Comparison of ENCODE assay signal across 8 mouse cellular contexts in genomic region chr8:46616879-46617689, GRCm38 (mm10). TPM values are rescaled to one million over a fixed set of nuclear protein-coding genes. Genes with fewer than 3 reads are reported as not detected.
A peak's percentile ranks its signal among the peaks of the same experiment; 100 is the strongest.
DNase-seq lines count a peak whose midpoint lies in the region; ATAC-seq and TF ChIP-seq lines count a peak whose summit lies in the region.

Gene Primpol (minus strand): TSS chr8:46617212.
Gene Casp3 (plus strand): TSS chr8:46617291.

- H3K27me3 ChIP-seq in embryonic facial prominence, embryonic 15.5 days = no peaks in the 10 kb centered on the region
- H3K27me3 ChIP-seq in kidney, embryonic 14.5 days (ENCODE audit: control insufficient read depth, insufficient read depth, low read length) = no peaks in the 10 kb centered on the region
- H3K27me3 ChIP-seq in limb, embryonic 15.5 days = no peaks in the 10 kb centered on the region

- H3K9ac ChIP-seq in embryonic facial prominence, embryonic 15.5 days = peak within 1 kb of the TSS; percentile 85
- H3K9ac ChIP-seq in kidney, embryonic 14.5 days (ENCODE audit: low read depth, low read length) = peak within 1 kb of the TSS; percentile 82
- peak within 1 kb of the TSS; percentile 71 for H3K9ac ChIP-seq in limb, embryonic 15.5 days

- H3K27ac ChIP-seq in bone marrow, adult 2 months (ENCODE audit: control insufficient read depth, insufficient read depth, low read depth, low read length, poor library complexity) = peak within 1 kb of the TSS; percentile 87
- peak within 1 kb of the TSS; percentile 91 for H3K27ac ChIP-seq in embryonic facial prominence, embryonic 15.5 days (replicated peaks)
- peak within 1 kb of the TSS; percentile 85 for H3K27ac ChIP-seq in kidney, embryonic 14.5 days (ENCODE audit: low read depth, low read length)
- H3K27ac ChIP-seq in limb, embryonic 15.5 days = peak within 1 kb of the TSS; percentile 93

- H3K4me3 ChIP-seq in bone marrow, adult 2 months (replicated peaks; ENCODE audit: control insufficient read depth, low read depth, low read length) = peak within 1 kb of the TSS; percentile 94
- H3K4me3 ChIP-seq in embryonic facial prominence, embryonic 15.5 days (replicated peaks) = peak within 1 kb of the TSS; percentile 83
- H3K4me3 ChIP-seq in kidney, embryonic 14.5 days (ENCODE audit: low read length) = peak within 1 kb of the TSS; percentile 80
- peak within 1 kb of the TSS; percentile 77 for H3K4me3 ChIP-seq in limb, embryonic 15.5 days

- peak within 1 kb of the TSS; percentile 78 for H3K4me2 ChIP-seq in embryonic facial prominence, embryonic 15.5 days (replicated peaks)
- peak within 1 kb of the TSS; percentile 77 for H3K4me2 ChIP-seq in kidney, embryonic 14.5 days (replicated peaks; ENCODE audit: low read depth, low read length)
- H3K4me2 ChIP-seq in limb, embryonic 15.5 days = peak within 1 kb of the TSS; percentile 67

- no peak for TF ChIP-seq CTCF in bone marrow, adult 2 months (IDR thresholded peaks at IDR 0.05; ENCODE audit: control insufficient read depth, insufficient read depth, low read length)

- no peaks in the 10 kb centered on the region for H3K4me1 ChIP-seq in bone marrow, adult 2 months (ENCODE audit: control insufficient read depth, insufficient read depth, low read length)
- peaks cover 30% of the 10 kb centered on the region for H3K4me1 ChIP-seq in embryonic facial prominence, embryonic 15.5 days
- peaks cover 5% of the 10 kb centered on the region for H3K4me1 ChIP-seq in kidney, embryonic 14.5 days (ENCODE audit: control insufficient read depth, insufficient read depth, low read length)
- H3K4me1 ChIP-seq in limb, embryonic 15.5 days = peaks cover 27% of the 10 kb centered on the region

- ATAC-seq in embryonic facial prominence, embryonic 15.5 days (ENCODE audit: insufficient number of reproducible peaks, low FRiP score, low TSS enrichment, low read depth) = peak; percentile 97
- ATAC-seq in kidney, embryonic 14.5 days (ENCODE audit: low FRiP score, low TSS enrichment) = peak; percentile 98
- ATAC-seq in limb, embryonic 15.5 days (ENCODE audit: insufficient number of reproducible peaks, low FRiP score, low TSS enrichment, low read depth) = peak; percentile 97

- TF ChIP-seq POLR2A in bone marrow, adult 2 months (IDR thresholded peaks at IDR 0.05; ENCODE audit: borderline replicate concordance, control insufficient read depth, low read depth, low read length) = peak; percentile 98

- no peaks in the 10 kb centered on the region for H3K36me3 ChIP-seq in embryonic facial prominence, embryonic 15.5 days
- H3K36me3 ChIP-seq in kidney, embryonic 14.5 days (ENCODE audit: control insufficient read depth, insufficient read depth, low read length) = no peaks in the 10 kb centered on the region
- no peaks in the 10 kb centered on the region for H3K36me3 ChIP-seq in limb, embryonic 15.5 days

- peak; percentile 99 for DNase-seq in 416B (ENCODE audit: low read depth)
- DNase-seq in heart, adult 8-10 months (ENCODE audit: low spot score) = peak; percentile 94
- peak; percentile 82 to 90 for DNase-seq in monocyte, adult 2 months (ENCODE audit: low read depth in 1 of 2, low spot score in 2 of 2)
- peak; percentile 93 to 96 for DNase-seq in spleen, postnatal 36 days (ENCODE audit: low spot score in 2 of 2)

- WGBS in bone marrow, adult 2 months = 1% methylated on average over 54 of the region's 54 CpGs
- under 1% methylated on average over 54 of the region's 54 CpGs for WGBS in embryonic facial prominence, embryonic 15.5 days
- under 1% methylated on average over 49 of the region's 54 CpGs for WGBS in kidney, embryonic 14.5 days
- under 1% methylated on average over 54 of the region's 54 CpGs for WGBS in limb, embryonic 15.5 days

- H3K9me3 ChIP-seq in embryonic facial prominence, embryonic 15.5 days (replicated peaks) = no peaks in the 10 kb centered on the region
- no peaks in the 10 kb centered on the region for H3K9me3 ChIP-seq in kidney, embryonic 14.5 days (ENCODE audit: control insufficient read depth, low read length)
- H3K9me3 ChIP-seq in limb, embryonic 15.5 days = no peaks in the 10 kb centered on the region

RNA-seq across cellular contexts. Expression of gene Primpol, which starts in this region (rescaled TPM):
- 7.6 and 10.7 TPM in 2 replicates for polyA plus RNA-seq in bone marrow, adult 2 months (2011; ENCODE audit: insufficient read depth, insufficient read length, low replicate concordance, missing spikeins)
- 11.6 and 14.8 TPM in 2 replicates for polyA plus RNA-seq in embryonic facial prominence, embryonic 15.5 days (2015; fragmentation: Nextera tagmentation; extraction: Ambion mirVana)
- 1 to 10 TPM; 1.4 to 2.0 (median 1.7) TPM for total RNA-seq in heart, adult 8-10 months (2022)
- 10.6 and 15.1 TPM in 2 replicates for polyA plus RNA-seq in kidney, embryonic 14.5 days (2014; fragmentation: Nextera tagmentation; extraction: Ambion mirVana)
- 11.4 and 12.4 TPM in 2 replicates for polyA plus RNA-seq in limb, embryonic 15.5 days (2015; fragmentation: Nextera tagmentation; extraction: Ambion mirVana)

RNA-seq across cellular contexts. Expression of gene Casp3, which starts in this region (rescaled TPM):
- polyA plus RNA-seq in bone marrow, adult 2 months (2011; ENCODE audit: insufficient read depth, insufficient read length, low replicate concordance, missing spikeins) = 26.1 and 28.9 TPM in 2 replicates
- polyA plus RNA-seq in embryonic facial prominence, embryonic 15.5 days (2015; fragmentation: Nextera tagmentation; extraction: Ambion mirVana) = 85.3 and 90.2 TPM in 2 replicates
- total RNA-seq in heart, adult 8-10 months (2022) = 1 to 10 TPM; 1.8 to 3.7 (median 2.3) TPM
- polyA plus RNA-seq in kidney, embryonic 14.5 days (2014; fragmentation: Nextera tagmentation; extraction: Ambion mirVana) = 45.9 and 69.4 TPM in 2 replicates
- 72.3 and 74.0 TPM in 2 replicates for polyA plus RNA-seq in limb, embryonic 15.5 days (2015; fragmentation: Nextera tagmentation; extraction: Ambion mirVana)

Comparison
In these comparisons a context has a peak if more than half of its experiments do, and no peak if none do; other contexts are left out.
1. Peak in every context shown above with its lines: DNase-seq, ATAC-seq, H3K4me3 ChIP-seq and H3K27ac ChIP-seq.